Mouse (Mus musculus) lung, postnatal 10 days (tissue): ENCODE results near the gene Rbm14.
"Not testable (repeated sequence)": the region's sequence is repeated elsewhere in the genome, so short reads cannot be mapped to it uniquely, and the experiment has no call there.

ENCODE experiments used
- DNase-seq: peaks from one replicate; pipeline ENCODE4 v3.0.0; 2021

Rbm14 gene

GRCm38 (mm10) chr19:4812334-4812949, 1.0 kb upstream of the Rbm14 start:
- peak; percentile 21 for DNase-seq

GRCm38 (mm10) chr19:4811909-4812242, 442 bp upstream of the Rbm14 start:
- DNase-seq, result no peak

- DNase-seq, result no peak
Observed at GRCm38 (mm10) chr19:4810746-4811062, 730 bp downstream of the Rbm14 start.

GRCm38 (mm10) chr19:4810309-4810708, 1.1 kb downstream of the Rbm14 start:
- DNase-seq, result no peak

- no peak for DNase-seq
Observed at GRCm38 (mm10) chr19:4803283-4803682, 8.2 kb downstream of the Rbm14 start.

- no peak for DNase-seq
Observed at GRCm38 (mm10) chr19:4802691-4803091, 8.7 kb downstream of the Rbm14 start.

- DNase-seq, result no peak
Observed at GRCm38 (mm10) chr19:4799083-4799482, 12.4 kb downstream of the Rbm14 start.

- no peak for DNase-seq
Observed at GRCm38 (mm10) chr19:4797846-4798245, 13.6 kb downstream of the Rbm14 start.

- DNase-seq, result no peak
Observed at GRCm38 (mm10) chr19:4795929-4796328, 15.5 kb downstream of the Rbm14 start.

GRCm38 (mm10) chr19:4793831-4794422, 17.5 kb downstream of the Rbm14 start, which contains the start of gene Rbm4:
Rbm4 (minus strand) TSS chr19:4793901.
- peak; percentile 99 for DNase-seq

- DNase-seq, result no peak
Observed at GRCm38 (mm10) chr19:4793281-4793830, 18.1 kb downstream of the Rbm14 start.

- DNase-seq, result no peak
Observed at GRCm38 (mm10) chr19:4786313-4786712, 25.1 kb downstream of the Rbm14 start.

- no peak for DNase-seq
Observed at GRCm38 (mm10) chr19:4785206-4785605, 26.2 kb downstream of the Rbm14 start.

GRCm38 (mm10) chr19:4782891-4783290, 28.5 kb downstream of the Rbm14 start:
- no peak for DNase-seq

- DNase-seq, result no peak
Observed at GRCm38 (mm10) chr19:4772785-4773184, 38.6 kb downstream of the Rbm14 start.

GRCm38 (mm10) chr19:4767507-4768148, 43.8 kb downstream of the Rbm14 start:
- no peak for DNase-seq

- DNase-seq, result peak; percentile 19
Observed at GRCm38 (mm10) chr19:4762876-4763275, 48.6 kb downstream of the Rbm14 start.

GRCm38 (mm10) chr19:4760544-4760943, 50.9 kb downstream of the Rbm14 start:
- not testable (repeated sequence) for DNase-seq

GRCm38 (mm10) chr19:4756921-4757320, 54.5 kb downstream of the Rbm14 start:
- peak; percentile 16 for DNase-seq

- peak; percentile 97 for DNase-seq
Observed at GRCm38 (mm10) chr19:4756193-4756911, 55.1 kb downstream of the Rbm14 start, which contains the start of gene Rbm4b. Rbm4b (plus strand) TSS chr19:4756497.

GRCm38 (mm10) chr19:4755565-4756192, 55.8 kb downstream of the Rbm14 start:
- peak; percentile 95 for DNase-seq
